Mouse (Mus musculus): ENCODE measurements around the gene Pafah2.

GRCm38 (mm10) chr4:134416177-134416576 is 20.1 kb downstream of the Pafah2 start:
- no peak for TF ChIP-seq CTCF (IDR thresholded peaks at IDR 0.05; ENCODE audit: low read depth)
- no peak for TF ChIP-seq EP300 (IDR thresholded peaks at IDR 0.05; ENCODE audit: low read depth)
